Mouse (Mus musculus) liver, embryonic 13.5 days (tissue): ENCODE measurements at regions not wholly inside any gene's neighbourhood (a gene's known extent, or its start where the extent isn't known, plus 50 kb on each side); places are given as distances from the start of the nearest gene placed in this dataset.
"Not testable (repeated sequence)": the region's sequence is repeated elsewhere in the genome, so short reads cannot be mapped to it uniquely, and the experiment has no call there.

ENCODE experiments used
- ATAC-seq: fragments of 200-750 bp; cut with Nextera tagmentation; 2 replicates; pipeline ENCODE4 v1.8.0; 2017; ENCODE audit warnings: low read depth, mild to moderate bottlenecking, moderate number of reproducible peaks, moderate library complexity
- DNase-seq: peaks from one replicate; pipeline ENCODE4 v3.0.0; 2022
- H3K27ac ChIP-seq: fragments of 300-500 bp; sonication (generic); 2 replicates; pipeline ENCODE4 v1.5.1; 2015; ENCODE audit warnings: moderate library complexity, mild to moderate bottlenecking, inconsistent platforms
- H3K27me3 ChIP-seq: fragments of 300-500 bp; sonication (generic); 2 replicates; pipeline ENCODE4 v1.6.1; 2015; ENCODE audit warnings: mild to moderate bottlenecking, inconsistent platforms
- H3K36me3 ChIP-seq: fragments of 300-500 bp; sonication (generic); 2 replicates; pipeline ENCODE4 v1.6.1; 2015; ENCODE audit warnings: mild to moderate bottlenecking, inconsistent platforms
- H3K4me1 ChIP-seq: fragments of 300-500 bp; sonication (generic); replicated peaks from 2 replicates; pipeline ENCODE4 v1.6.1; 2015; ENCODE audit warnings: inconsistent platforms
- H3K4me2 ChIP-seq: fragments of 300-500 bp; sonication (generic); 2 replicates; pipeline ENCODE4 v1.6.1; 2015; ENCODE audit warnings: inconsistent platforms, mild to moderate bottlenecking, moderate library complexity
- H3K4me3 ChIP-seq: fragments of 300-500 bp; sonication (generic); replicated peaks from 2 replicates; pipeline ENCODE4 v1.5.1; 2015; ENCODE audit warnings: mild to moderate bottlenecking, inconsistent platforms
- H3K9ac ChIP-seq: fragments of 300-500 bp; sonication (generic); 2 replicates; pipeline ENCODE4 v1.6.1; 2015; ENCODE audit warnings: mild to moderate bottlenecking, inconsistent platforms
- H3K9me3 ChIP-seq: fragments of 300-500 bp; sonication (generic); replicated peaks from 2 replicates; pipeline ENCODE4 v1.6.1; 2016; ENCODE audit warnings: inconsistent platforms
- WGBS: fragments of 180-500 bp; shearing (Covaris S2); methylation state at CpG from one replicate; pipeline ENCODE4 v1.1.7; 2015; ENCODE audit not compliant: insufficient replicate concordance; 5-methylcytosine and 5-hydroxymethylcytosine counted together

DNA sequence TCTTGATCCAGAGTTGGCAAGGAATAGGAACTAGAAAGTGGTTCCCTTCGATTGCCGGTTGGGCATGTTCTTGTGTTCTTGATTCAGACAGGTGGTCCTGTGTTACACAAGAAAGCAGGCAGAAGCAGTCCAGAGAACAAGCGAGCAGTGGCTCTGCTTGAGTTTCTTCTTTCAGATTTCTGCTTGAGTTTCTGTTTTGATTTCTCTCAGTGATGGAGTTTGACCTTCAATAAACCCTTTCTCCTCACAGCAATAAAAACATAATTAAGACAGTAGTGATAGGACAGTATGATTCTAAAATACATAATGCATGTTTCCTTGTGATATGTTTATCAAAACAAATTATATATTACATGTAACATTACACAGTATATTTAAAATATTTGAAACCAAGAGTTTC is 59.1 kb downstream of the Klf6 start:
- no peak for DNase-seq
- WGBS, result 59% methylated on average over 3 of the region's 3 CpGs
- no peak for ATAC-seq

DNA sequence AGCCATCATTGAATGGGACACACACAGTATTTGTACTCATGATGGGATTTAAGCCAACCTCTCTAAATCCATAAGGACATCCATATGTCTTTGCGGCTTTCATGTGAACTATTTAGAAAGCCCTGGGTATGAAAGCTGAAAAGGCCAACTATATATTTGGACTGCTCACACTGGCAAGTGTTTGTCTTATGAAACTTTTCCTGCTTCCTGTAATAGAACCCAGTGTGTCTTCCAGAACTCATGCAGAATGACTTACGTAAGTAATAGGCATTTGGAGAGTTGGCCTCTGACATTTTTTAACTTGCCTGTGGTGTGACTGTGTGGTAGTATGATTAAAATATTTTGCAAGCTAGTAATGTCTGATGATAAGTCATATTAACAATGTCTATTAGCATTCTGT is 70.2 kb downstream of the Klf6 start:
- H3K27me3 ChIP-seq, result no peaks in the 10 kb centered on the region
- no peaks in the 10 kb centered on the region for H3K9me3 ChIP-seq
- no peaks in the 10 kb centered on the region for H3K4me1 ChIP-seq
- no peak overlapping the region for H3K9ac ChIP-seq
- H3K27ac ChIP-seq, result no peak overlapping the region
- no peak overlapping the region for H3K4me3 ChIP-seq
- H3K4me2 ChIP-seq, result no peak overlapping the region
- WGBS, result 79% methylated on average over 2 of the region's 2 CpGs
- DNase-seq (no peak), ATAC-seq (no peak)
- no peaks in the 10 kb centered on the region for H3K36me3 ChIP-seq

More for the DNA sequence above, 59.1 kb downstream of the Klf6 start:
- H3K9me3 ChIP-seq, result no peaks in the 10 kb centered on the region
- no peaks in the 10 kb centered on the region for H3K27me3 ChIP-seq
- H3K36me3 ChIP-seq, result no peaks in the 10 kb centered on the region
- no peak overlapping the region for H3K4me3 ChIP-seq
- H3K4me2 ChIP-seq, result no peak overlapping the region
- H3K9ac ChIP-seq, result no peak overlapping the region
- H3K27ac ChIP-seq, result no peak overlapping the region
- no peaks in the 10 kb centered on the region for H3K4me1 ChIP-seq

DNA sequence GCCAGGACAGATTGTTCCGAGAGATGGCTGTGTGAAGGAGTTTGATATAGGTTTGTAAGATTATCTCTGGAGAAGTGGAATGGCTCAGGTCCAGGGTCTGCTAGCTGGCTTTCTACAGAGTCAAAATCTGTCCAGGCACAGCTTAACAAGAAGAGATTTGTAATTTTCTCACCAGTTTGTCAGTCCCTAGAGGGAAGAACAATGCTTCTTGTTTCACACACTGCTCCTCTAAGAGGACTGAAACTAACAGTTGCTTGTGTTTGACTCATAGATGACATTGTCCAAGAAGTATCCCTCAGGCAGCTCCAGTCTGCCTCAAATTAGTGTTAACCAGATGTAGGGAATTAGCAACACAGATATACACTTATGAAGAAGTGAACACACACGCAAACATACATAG is 76.2 kb downstream of the Klf6 start:
- WGBS, result 68% methylated on average over 2 of the region's 2 CpGs
- Histone ChIP-seq H3K4me2 (no peak overlapping the region), H3K27me3 (no peaks in the 10 kb centered on the region), H3K27ac (no peak overlapping the region), H3K9me3 (no peaks in the 10 kb centered on the region), H3K4me3 (no peak overlapping the region), H3K9ac (no peak overlapping the region), H3K36me3 (no peaks in the 10 kb centered on the region), H3K4me1 (no peaks in the 10 kb centered on the region)
- ATAC-seq (no peak), DNase-seq (no peak)

DNA sequence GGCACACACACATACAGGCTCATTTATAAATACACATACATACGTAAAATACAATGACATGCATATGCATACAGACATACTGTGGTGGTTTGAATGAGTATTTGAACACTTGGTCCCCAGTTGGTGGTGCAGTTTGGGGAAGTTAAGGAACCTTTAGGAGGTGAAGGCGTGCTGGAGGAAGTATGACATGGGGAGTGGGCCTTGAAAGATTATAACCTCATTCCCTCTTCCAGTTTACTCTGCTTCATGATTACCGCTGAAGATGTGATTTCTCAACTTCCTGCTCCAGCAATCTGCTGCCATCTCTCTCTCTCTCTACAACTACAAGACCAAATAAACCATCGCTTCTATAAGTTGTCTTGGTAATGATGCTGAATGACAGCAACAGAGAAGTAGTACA is 76.7 kb downstream of the Klf6 start:
- Histone ChIP-seq H3K4me3 (no peak overlapping the region), H3K4me2 (no peak overlapping the region), H3K36me3 (no peaks in the 10 kb centered on the region), H3K9ac (no peak overlapping the region), H3K4me1 (no peaks in the 10 kb centered on the region), H3K9me3 (no peaks in the 10 kb centered on the region), H3K27ac (no peak overlapping the region), H3K27me3 (no peaks in the 10 kb centered on the region)
- WGBS, result 40% methylated on average over 4 of the region's 4 CpGs
- ATAC-seq (no peak), DNase-seq (no peak)

DNA sequence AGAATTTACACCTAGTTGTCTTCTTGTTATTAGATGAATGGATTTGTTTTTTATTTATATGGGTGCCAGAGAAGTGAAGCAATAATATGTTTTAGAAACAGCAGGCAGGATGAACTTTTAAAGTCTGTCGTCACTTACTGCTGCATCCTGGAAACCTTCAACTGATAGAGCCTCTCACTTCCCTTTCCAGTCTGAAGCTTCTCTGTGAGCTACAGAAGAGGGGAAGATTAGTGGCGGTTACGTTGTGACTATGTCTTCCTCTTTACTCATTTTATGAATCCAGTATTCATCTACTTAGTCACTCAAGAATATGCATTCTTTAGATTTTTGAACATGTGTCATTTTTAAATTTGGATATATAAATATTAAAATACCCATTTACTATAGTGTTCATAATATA is 78.1 kb downstream of the Klf6 start:
- Histone ChIP-seq H3K9ac (no peak overlapping the region), H3K27me3 (no peaks in the 10 kb centered on the region), H3K27ac (no peak overlapping the region), H3K9me3 (no peaks in the 10 kb centered on the region), H3K4me2 (no peak overlapping the region), H3K4me1 (no peaks in the 10 kb centered on the region), H3K36me3 (no peaks in the 10 kb centered on the region), H3K4me3 (no peak overlapping the region)
- DNase-seq, result no peak
- 18% methylated on average over 3 of the region's 3 CpGs for WGBS
- ATAC-seq, result no peak

DNA sequence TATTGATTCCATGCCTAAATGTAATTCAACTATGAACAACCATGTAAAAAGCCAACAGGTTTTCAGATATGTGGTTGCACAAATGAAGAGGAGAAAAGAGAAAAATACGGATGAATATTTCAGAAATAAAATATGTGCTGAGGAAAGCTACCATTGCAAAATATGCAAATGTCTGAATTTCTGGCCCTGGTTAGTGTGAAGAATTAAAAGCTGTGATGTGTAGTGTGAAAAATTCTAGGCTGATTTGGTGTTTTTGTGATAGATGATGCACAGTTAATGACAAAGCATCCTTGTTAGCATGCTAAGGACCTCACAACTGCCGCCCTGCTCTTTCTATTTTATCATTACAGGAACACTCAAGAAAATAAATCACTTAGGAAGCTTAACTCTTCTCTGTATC is 91.6 kb downstream of the Klf6 start:
- H3K4me3 ChIP-seq, result no peak overlapping the region
- no peak overlapping the region for H3K9ac ChIP-seq
- H3K4me2 ChIP-seq, result no peak overlapping the region
- no peaks in the 10 kb centered on the region for H3K27me3 ChIP-seq
- 66% methylated on average over 2 of the region's 2 CpGs for WGBS
- H3K27ac ChIP-seq, result no peak overlapping the region
- H3K4me1 ChIP-seq, result no peaks in the 10 kb centered on the region
- no peak for DNase-seq
- no peak for ATAC-seq
- no peaks in the 10 kb centered on the region for H3K36me3 ChIP-seq
- H3K9me3 ChIP-seq, result no peaks in the 10 kb centered on the region

DNA sequence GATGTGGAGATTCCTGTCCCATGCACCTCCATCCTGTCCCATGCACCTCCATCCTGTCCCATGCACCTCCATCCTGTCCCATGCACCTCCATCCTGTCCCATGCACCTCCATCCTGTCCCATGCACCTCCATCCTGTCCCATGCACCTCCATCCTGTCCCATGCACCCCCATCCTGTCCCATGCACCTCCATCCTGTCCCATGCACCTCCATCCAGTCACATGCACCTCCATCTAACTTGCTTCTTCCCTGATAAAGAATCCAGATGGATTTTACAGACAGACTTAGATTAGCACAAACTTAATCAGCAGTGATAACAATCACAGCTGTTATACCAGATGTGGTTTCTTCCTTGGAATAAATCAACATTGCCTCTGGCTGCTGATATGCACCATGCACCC is 93.8 kb downstream of the Klf6 start:
- DNase-seq, H3K4me3 ChIP-seq, ATAC-seq: not testable (repeated sequence)

DNA sequence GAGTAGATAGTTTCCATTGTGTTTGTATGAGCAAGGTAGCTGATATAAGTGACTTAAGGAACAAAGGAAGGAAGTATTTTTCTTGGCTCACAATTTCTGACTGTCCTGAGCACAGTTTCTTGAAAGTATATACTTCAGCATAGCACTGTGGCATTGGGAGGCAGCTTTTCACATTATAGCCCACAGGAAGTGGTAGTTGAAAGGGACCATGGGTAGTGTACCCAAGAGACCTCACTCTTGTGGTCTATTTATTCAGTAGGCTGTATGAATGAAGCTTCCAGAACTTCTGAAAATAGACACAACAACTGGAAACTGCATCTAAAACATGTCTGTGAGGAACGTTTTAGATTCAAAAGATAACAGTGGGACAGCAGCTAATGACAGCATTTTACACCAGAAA is 94.9 kb downstream of the Klf6 start:
- no peak overlapping the region for H3K4me2 ChIP-seq
- no peak for DNase-seq
- no peak overlapping the region for H3K4me3 ChIP-seq
- no peak for ATAC-seq
- H3K9me3 ChIP-seq, result no peaks in the 10 kb centered on the region
- 18% methylated on average over 1 of the region's 1 CpGs for WGBS
- no peaks in the 10 kb centered on the region for H3K36me3 ChIP-seq
- no peaks in the 10 kb centered on the region for H3K4me1 ChIP-seq
- H3K9ac ChIP-seq, result no peak overlapping the region
- no peak overlapping the region for H3K27ac ChIP-seq
- no peaks in the 10 kb centered on the region for H3K27me3 ChIP-seq

More for the DNA sequence above, 93.8 kb downstream of the Klf6 start:
- H3K4me2 ChIP-seq, H3K27ac ChIP-seq, H3K27me3 ChIP-seq, H3K9me3 ChIP-seq, H3K9ac ChIP-seq, H3K4me1 ChIP-seq, H3K36me3 ChIP-seq: not testable (repeated sequence)

DNA sequence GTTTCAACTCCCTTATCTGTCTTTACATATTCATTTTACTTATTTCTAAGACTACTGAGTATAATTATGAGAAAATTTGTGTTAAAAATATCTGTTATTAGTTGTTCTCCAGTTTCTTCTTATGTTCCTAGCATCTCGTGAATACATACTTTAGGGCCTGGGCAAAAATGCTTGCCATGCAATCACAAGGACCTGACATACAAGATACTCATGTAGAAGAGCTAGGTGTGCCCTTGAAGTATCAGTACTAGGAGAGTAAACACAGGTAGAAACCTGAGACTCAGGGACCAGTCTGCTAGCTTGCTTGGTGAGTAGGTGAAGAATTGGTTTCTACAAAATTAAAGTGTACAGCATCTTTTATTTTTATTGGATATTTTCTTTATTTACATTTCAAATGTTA is 101.7 kb downstream of the Klf6 start:
- no peak overlapping the region for H3K4me2 ChIP-seq
- H3K27ac ChIP-seq, result no peak overlapping the region
- ATAC-seq, result no peak
- H3K4me1 ChIP-seq, result no peaks in the 10 kb centered on the region
- no peaks in the 10 kb centered on the region for H3K27me3 ChIP-seq
- no peaks in the 10 kb centered on the region for H3K36me3 ChIP-seq
- no peaks in the 10 kb centered on the region for H3K9me3 ChIP-seq
- no peak for DNase-seq
- no peak overlapping the region for H3K9ac ChIP-seq
- H3K4me3 ChIP-seq, result no peak overlapping the region
- 58% methylated on average over 1 of the region's 1 CpGs for WGBS

DNA sequence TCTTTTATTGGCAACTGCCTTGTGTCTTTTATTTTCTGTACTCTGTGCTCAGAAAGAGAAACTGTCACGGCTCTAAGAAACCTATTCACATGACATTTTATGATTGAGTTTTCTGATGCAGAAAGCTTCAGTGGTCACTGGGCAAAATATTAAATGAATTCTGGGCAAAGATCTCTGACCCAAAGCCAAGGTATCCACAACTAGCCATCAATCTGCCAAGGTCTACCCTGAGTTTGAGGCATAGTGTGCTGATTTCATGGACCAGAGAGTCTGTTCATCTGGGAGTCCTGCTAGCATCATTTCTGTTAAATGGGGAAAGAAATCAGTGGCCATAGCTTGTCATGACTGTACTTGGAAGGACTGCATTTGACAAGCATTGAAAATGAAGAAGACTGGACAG is 103.3 kb downstream of the Klf6 start:
- Histone ChIP-seq H3K27me3 (no peaks in the 10 kb centered on the region), H3K9me3 (no peaks in the 10 kb centered on the region), H3K9ac (no peak overlapping the region), H3K27ac (no peak overlapping the region), H3K36me3 (no peaks in the 10 kb centered on the region), H3K4me2 (no peak overlapping the region), H3K4me3 (no peak overlapping the region), H3K4me1 (no peaks in the 10 kb centered on the region)
- DNase-seq (no peak), ATAC-seq (no peak)
- WGBS, result 71% methylated on average over 1 of the region's 1 CpGs

DNA sequence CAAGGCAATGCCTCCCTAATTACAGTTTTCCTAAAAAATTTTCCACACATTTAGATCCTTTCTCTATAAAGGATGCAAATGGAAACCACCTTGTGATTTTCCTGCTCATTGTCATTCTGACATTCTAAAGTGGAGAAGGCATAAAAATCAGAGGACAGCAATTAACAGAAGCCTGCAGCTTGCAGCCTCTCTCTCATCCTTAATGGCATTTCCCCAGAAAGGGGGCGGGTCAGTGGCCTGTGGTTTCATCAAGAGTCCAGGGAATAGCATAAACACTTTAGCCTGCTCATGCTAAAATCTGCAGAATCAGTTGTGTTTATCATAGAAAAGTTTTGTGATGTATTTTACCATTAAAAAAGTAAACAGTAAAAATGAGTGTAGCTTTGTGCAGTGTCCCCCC is 117.3 kb downstream of the Klf6 start:
- Histone ChIP-seq H3K27ac (no peak overlapping the region), H3K36me3 (no peaks in the 10 kb centered on the region), H3K4me3 (no peak overlapping the region), H3K4me1 (no peaks in the 10 kb centered on the region), H3K9ac (no peak overlapping the region), H3K4me2 (no peak overlapping the region), H3K9me3 (no peaks in the 10 kb centered on the region), H3K27me3 (no peaks in the 10 kb centered on the region)
- WGBS, result 40% methylated on average over 1 of the region's 1 CpGs
- DNase-seq, result no peak
- ATAC-seq, result no peak

DNA sequence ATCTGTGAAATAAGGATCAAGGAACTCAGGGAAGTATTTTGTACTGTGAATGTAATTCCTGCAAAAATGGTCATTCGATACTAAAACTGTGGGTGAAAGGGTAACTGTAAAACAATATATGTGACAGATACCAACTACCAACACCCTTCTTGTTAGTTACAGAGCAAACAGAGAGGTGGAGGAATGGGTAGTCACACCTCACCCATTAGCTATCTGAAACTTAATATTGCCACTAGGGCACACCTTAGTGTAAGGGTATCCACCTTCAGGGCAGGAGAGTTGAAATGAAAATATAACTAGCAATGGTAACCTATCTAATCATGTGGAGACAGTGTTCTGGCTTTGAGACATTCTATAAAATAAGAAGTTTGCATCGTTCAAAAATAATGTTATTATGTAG is 126.2 kb downstream of the Klf6 start:
- 74% methylated on average over 2 of the region's 2 CpGs for WGBS

DNA sequence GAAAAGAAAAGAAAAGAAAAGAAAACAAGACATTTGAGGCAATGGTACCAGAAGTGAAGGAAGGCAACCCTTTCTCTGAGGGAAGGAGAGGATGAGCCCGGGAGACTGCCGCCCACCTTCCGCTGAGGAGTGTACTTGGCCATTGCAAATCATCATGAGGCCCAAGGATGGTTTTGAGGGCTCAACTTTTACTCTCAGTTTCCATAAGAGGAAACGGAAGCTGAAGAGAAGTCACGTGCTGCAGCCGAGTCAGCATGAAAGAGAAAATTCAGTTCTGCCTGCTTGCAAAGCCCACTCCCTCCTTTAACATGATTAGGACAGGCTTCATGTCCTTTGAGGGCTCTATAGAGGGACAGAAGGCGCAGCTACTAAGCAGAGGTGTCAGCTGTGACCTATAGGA is 127.1 kb downstream of the Klf6 start:
- no peaks in the 10 kb centered on the region for H3K36me3 ChIP-seq
- H3K9me3 ChIP-seq, result no peaks in the 10 kb centered on the region
- H3K4me2 ChIP-seq, result no peak overlapping the region
- no peak for DNase-seq
- H3K27ac ChIP-seq, result no peak overlapping the region
- H3K4me3 ChIP-seq, result no peak overlapping the region
- H3K9ac ChIP-seq, result no peak overlapping the region
- ATAC-seq, result no peak
- 59% methylated on average over 7 of the region's 7 CpGs for WGBS
- H3K4me1 ChIP-seq, result no peaks in the 10 kb centered on the region
- H3K27me3 ChIP-seq, result no peaks in the 10 kb centered on the region

More for the DNA sequence above, 126.2 kb downstream of the Klf6 start:
- Histone ChIP-seq H3K9me3 (no peaks in the 10 kb centered on the region), H3K27ac (no peak overlapping the region), H3K4me1 (no peaks in the 10 kb centered on the region), H3K4me3 (no peak overlapping the region), H3K4me2 (no peak overlapping the region), H3K27me3 (no peaks in the 10 kb centered on the region), H3K36me3 (no peaks in the 10 kb centered on the region), H3K9ac (no peak overlapping the region)
- ATAC-seq (no peak), DNase-seq (no peak)
